Mouse (Mus musculus) kidney, embryonic 14.5 days (tissue): ENCODE measurements at regions not wholly inside any gene's neighbourhood (a gene's known extent, or its start where the extent isn't known, plus 50 kb on each side); places are given as distances from the start of the nearest gene placed in this dataset.

Experiments
- ATAC-seq: fragments of 200-750 bp; cut with Nextera tagmentation; 2 replicates; pipeline ENCODE4 v1.8.0; 2017; ENCODE audit warnings: moderate number of reproducible peaks, mild to moderate bottlenecking, moderate TSS enrichment, moderate library complexity; ENCODE audit not compliant: low FRiP score, low TSS enrichment
- H3K27ac ChIP-seq: fragments of 300-500 bp; sonication (generic); 2 replicates; pipeline ENCODE4 v1.5.1; 2014; ENCODE audit warnings: low read depth, mild to moderate bottlenecking, low read length, moderate library complexity, mixed read lengths
- H3K27me3 ChIP-seq: fragments of 300-500 bp; sonication (generic); 2 replicates; pipeline ENCODE4 v1.6.1; 2014; ENCODE audit warnings: mild to moderate bottlenecking, low read length; ENCODE audit not compliant: control insufficient read depth, insufficient read depth
- H3K36me3 ChIP-seq: fragments of 300-500 bp; sonication (generic); 2 replicates; pipeline ENCODE4 v1.6.1; 2014; ENCODE audit warnings: low read length, mixed read lengths; ENCODE audit not compliant: control insufficient read depth, insufficient read depth
- H3K4me1 ChIP-seq: fragments of 300-500 bp; sonication (generic); 2 replicates; pipeline ENCODE4 v1.6.1; 2014; ENCODE audit warnings: low read length, mixed read lengths; ENCODE audit not compliant: control insufficient read depth, insufficient read depth
- H3K4me2 ChIP-seq: fragments of 300-500 bp; sonication (generic); replicated peaks from 2 replicates; pipeline ENCODE4 v1.6.1; 2014; ENCODE audit warnings: low read depth, mild to moderate bottlenecking, low read length
- H3K4me3 ChIP-seq: fragments of 300-500 bp; sonication (generic); 2 replicates; pipeline ENCODE4 v1.5.1; 2014; ENCODE audit warnings: mild to moderate bottlenecking, low read length
- H3K9ac ChIP-seq: fragments of 300-500 bp; sonication (generic); 2 replicates; pipeline ENCODE4 v1.6.1; 2014; ENCODE audit warnings: low read depth, mild to moderate bottlenecking, low read length, moderate library complexity
- H3K9me3 ChIP-seq: fragments of 300-500 bp; sonication (generic); 2 replicates; pipeline ENCODE4 v1.6.1; 2016; ENCODE audit warnings: low read length; ENCODE audit not compliant: control insufficient read depth
- WGBS: fragments of 180-500 bp; shearing (Covaris S2); extraction: QIAGEN DNeasy Blood & Tissue Kit; methylation state at CpG from one replicate; pipeline ENCODE4 v1.1.7; 2014; 5-methylcytosine and 5-hydroxymethylcytosine counted together

- ATAC-seq: no peak
- Histone ChIP-seq H3K27ac (no peak overlapping the region), H3K27me3 (no peaks in the 10 kb centered on the region), H3K4me2 (no peak overlapping the region), H3K9ac (no peak overlapping the region), H3K4me3 (no peak overlapping the region), H3K4me1 (no peaks in the 10 kb centered on the region), H3K9me3 (no peaks in the 10 kb centered on the region), H3K36me3 (no peaks in the 10 kb centered on the region)
- WGBS: 69% methylated on average over 3 of the region's 3 CpGs
These were observed 716.8 kb downstream of the Stpg2 start for GRCm38 (mm10) chr3:139922267-139922666.

DNA sequence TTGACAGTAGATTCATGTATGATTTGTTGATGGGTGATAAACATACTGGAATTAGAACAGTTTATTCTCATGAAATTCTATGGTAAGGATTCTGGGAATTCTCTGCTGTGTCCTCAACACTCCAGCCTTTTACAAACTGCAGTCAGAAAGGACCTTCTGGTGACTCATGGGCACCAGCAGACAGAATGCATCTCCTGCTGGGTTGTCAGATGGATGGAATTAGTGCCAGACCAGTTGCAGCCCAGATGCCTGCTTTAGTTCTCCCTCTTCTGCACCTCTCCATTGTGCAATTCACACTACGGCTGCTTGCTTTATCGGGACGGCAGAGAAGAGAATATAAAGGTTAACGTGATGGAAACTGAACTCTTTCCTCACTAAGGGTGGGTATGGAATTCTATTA, 727.5 kb downstream of the Stpg2 start:
- no peaks in the 10 kb centered on the region for H3K36me3 ChIP-seq

DNA sequence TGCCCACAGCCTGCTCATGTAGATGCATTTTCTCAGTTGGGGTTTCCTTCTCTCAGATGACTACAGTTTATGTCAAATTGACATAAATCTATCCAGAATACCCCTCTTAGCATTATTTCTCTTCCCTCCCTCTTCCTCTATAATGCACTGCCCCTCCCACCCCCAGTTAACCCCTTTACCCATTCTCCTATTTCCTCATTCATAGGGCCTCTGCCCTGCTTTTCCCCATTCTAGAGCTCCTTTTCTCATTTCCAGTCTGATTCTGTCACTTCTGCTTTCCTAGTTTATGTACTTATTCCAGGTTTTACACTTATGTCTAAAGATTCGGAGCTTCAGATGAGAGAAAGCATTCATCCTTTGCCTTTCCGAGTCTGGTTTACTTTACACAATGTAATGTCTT, 740.7 kb downstream of the Stpg2 start:
- no peak overlapping the region for H3K9ac ChIP-seq
- H3K4me3 ChIP-seq: no peak overlapping the region
- H3K27ac ChIP-seq: no peak overlapping the region
- H3K27me3 ChIP-seq: no peaks in the 10 kb centered on the region
- no peak overlapping the region for H3K4me2 ChIP-seq
- H3K9me3 ChIP-seq: no peaks in the 10 kb centered on the region
- WGBS: 85% methylated on average over 2 of the region's 2 CpGs
- no peaks in the 10 kb centered on the region for H3K4me1 ChIP-seq
- ATAC-seq: no peak
- H3K36me3 ChIP-seq: no peaks in the 10 kb centered on the region

More for the DNA sequence above, 727.5 kb downstream of the Stpg2 start:
- H3K27me3 ChIP-seq: no peaks in the 10 kb centered on the region
- no peak for ATAC-seq
- H3K9me3 ChIP-seq: no peaks in the 10 kb centered on the region
- H3K4me2 ChIP-seq: no peak overlapping the region
- no peaks in the 10 kb centered on the region for H3K4me1 ChIP-seq
- 86% methylated on average over 4 of the region's 4 CpGs for WGBS
- no peak overlapping the region for H3K27ac ChIP-seq
- H3K9ac ChIP-seq: no peak overlapping the region
- no peak overlapping the region for H3K4me3 ChIP-seq

- Histone ChIP-seq H3K27ac (no peak overlapping the region), H3K4me1 (no peaks in the 10 kb centered on the region), H3K27me3 (no peaks in the 10 kb centered on the region), H3K4me2 (no peak overlapping the region), H3K4me3 (no peak overlapping the region), H3K9ac (no peak overlapping the region), H3K36me3 (no peaks in the 10 kb centered on the region), H3K9me3 (no peaks in the 10 kb centered on the region)
- ATAC-seq: no peak
- 81% methylated on average over 4 of the region's 4 CpGs for WGBS
These were observed 741.8 kb downstream of the Stpg2 start for GRCm38 (mm10) chr3:139947247-139947646.

- no peaks in the 10 kb centered on the region for H3K9me3 ChIP-seq
- no peaks in the 10 kb centered on the region for H3K4me1 ChIP-seq
- no peak overlapping the region for H3K4me3 ChIP-seq
- WGBS: 69% methylated on average over 4 of the region's 4 CpGs
- H3K9ac ChIP-seq: no peak overlapping the region
- no peak overlapping the region for H3K4me2 ChIP-seq
- H3K36me3 ChIP-seq: no peaks in the 10 kb centered on the region
- H3K27me3 ChIP-seq: no peaks in the 10 kb centered on the region
- H3K27ac ChIP-seq: no peak overlapping the region
- ATAC-seq: no peak
These were observed 743.6 kb downstream of the Stpg2 start for GRCm38 (mm10) chr3:139949096-139949495.

GRCm38 (mm10) chr3:139950016-139950705, 744.7 kb downstream of the Stpg2 start:
- Histone ChIP-seq H3K4me1 (no peaks in the 10 kb centered on the region), H3K4me3 (no peak overlapping the region), H3K27me3 (no peaks in the 10 kb centered on the region), H3K9me3 (no peaks in the 10 kb centered on the region), H3K27ac (no peak overlapping the region), H3K4me2 (no peak overlapping the region), H3K9ac (no peak overlapping the region), H3K36me3 (no peaks in the 10 kb centered on the region)
- ATAC-seq: no peak
- WGBS: 74% methylated on average over 8 of the region's 8 CpGs

- Histone ChIP-seq H3K4me3 (no peak overlapping the region), H3K27ac (no peak overlapping the region), H3K36me3 (no peaks in the 10 kb centered on the region), H3K4me2 (no peak overlapping the region), H3K9me3 (no peaks in the 10 kb centered on the region), H3K9ac (no peak overlapping the region), H3K27me3 (no peaks in the 10 kb centered on the region), H3K4me1 (no peaks in the 10 kb centered on the region)
- 74% methylated on average over 8 of the region's 8 CpGs for WGBS
- no peak for ATAC-seq
These were observed 746.0 kb downstream of the Stpg2 start for GRCm38 (mm10) chr3:139951516-139951915.

DNA sequence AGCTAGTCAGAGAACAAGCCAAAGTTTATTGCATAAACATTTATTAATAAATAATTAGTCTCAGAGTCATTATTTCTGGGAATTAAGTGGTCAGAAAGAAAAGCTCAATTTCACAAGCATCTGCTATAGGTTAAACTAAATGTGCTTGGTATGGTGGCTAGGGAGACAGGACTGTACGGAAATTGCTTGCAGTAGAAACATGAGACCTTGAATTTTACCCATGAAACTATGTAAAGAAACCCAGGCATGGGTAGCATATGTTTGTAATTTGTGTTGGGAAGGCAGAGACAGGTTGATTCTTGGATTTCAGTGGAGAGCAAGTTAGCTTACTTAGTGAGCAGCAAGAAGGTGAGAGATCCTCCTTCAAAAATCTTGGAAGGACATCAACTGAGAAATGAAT, 772.7 kb downstream of the Stpg2 start:
- H3K4me3 ChIP-seq: no peak overlapping the region
- H3K4me1 ChIP-seq: no peaks in the 10 kb centered on the region
- H3K9me3 ChIP-seq: no peaks in the 10 kb centered on the region; the same call in 1 of the 2 replicates
- 87% methylated on average over 1 of the region's 1 CpGs for WGBS
- no peaks in the 10 kb centered on the region for H3K27me3 ChIP-seq
- H3K36me3 ChIP-seq: no peaks in the 10 kb centered on the region
- ATAC-seq: no peak
- no peak overlapping the region for H3K9ac ChIP-seq
- H3K27ac ChIP-seq: no peak overlapping the region
- H3K4me2 ChIP-seq: no peak overlapping the region

- Histone ChIP-seq H3K4me1 (no peaks in the 10 kb centered on the region), H3K4me3 (no peak overlapping the region), H3K27ac (no peak overlapping the region), H3K27me3 (no peaks in the 10 kb centered on the region), H3K9ac (no peak overlapping the region), H3K9me3 (no peaks in the 10 kb centered on the region), H3K36me3 (no peaks in the 10 kb centered on the region), H3K4me2 (no peak overlapping the region)
- ATAC-seq: peak; percentile 90
- 50% methylated on average over 4 of the region's 4 CpGs for WGBS
These were observed 780.5 kb downstream of the Stpg2 start for GRCm38 (mm10) chr3:139985830-139986481.
